Mouse (Mus musculus) bone marrow, adult 2 months (tissue): ENCODE measurements around the gene Cmc1.

Source experiments
- CTCF ChIP-seq: fragments of 200-500 bp; IDR thresholded peaks from 2 replicates; pipeline ENCODE4 v1.5.1; 2011; ENCODE audit warnings: low read length, control low read depth; ENCODE audit not compliant: control insufficient read depth, insufficient read depth
- POLR2A ChIP-seq: fragments of 200-500 bp; IDR thresholded peaks from 2 replicates; pipeline ENCODE4 v1.6.1; 2011; ENCODE audit warnings: low read depth, mild to moderate bottlenecking, control low read depth, low read length, borderline replicate concordance; ENCODE audit not compliant: control insufficient read depth

DNA sequence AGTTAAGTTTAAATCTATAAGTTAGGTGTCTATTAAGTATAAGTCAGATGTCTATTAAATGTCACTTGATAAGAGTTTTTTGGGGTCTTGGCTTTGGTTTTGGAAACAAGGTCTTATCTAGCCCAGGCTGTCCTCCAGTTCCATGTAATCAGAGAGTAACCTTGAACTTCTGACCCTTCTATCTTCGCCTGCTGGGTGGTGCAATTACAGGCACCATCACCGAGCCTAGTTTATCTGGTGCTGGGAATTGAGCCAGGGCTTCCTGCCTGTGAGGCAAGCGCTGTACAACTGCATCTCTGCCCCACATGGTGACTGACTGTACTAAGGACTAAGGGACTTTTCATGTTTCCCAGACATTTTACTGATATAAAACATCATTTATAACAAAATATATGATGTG lies 10.0 kb upstream of the Cmc1 start:
- TF ChIP-seq CTCF (no peak), POLR2A (no peak)
